Mouse (Mus musculus) brain, adult 10 weeks (tissue): ENCODE results near the gene Slc43a2. TPM values are rescaled to one million over a fixed set of nuclear protein-coding genes. Genes with fewer than 3 reads are reported as not detected.

Experiments used
- polyA plus RNA-seq: library from polyadenylated mRNA; stranded (reverse); fragments of 350-450 nt; fragmentation: Illumina TruSeq; extraction: RNeasy Lipid Tissue Mini Kit (QIAGEN cat#74804); gene quantifications from one replicate; pipeline ENCODE4 v1.2.3, GENCODE M21; 2015; ENCODE audit warnings: low read depth, low replicate concordance

Gene Slc43a2
- 23.8 TPM for polyA plus RNA-seq

GRCm38 (mm10) chr11:75531469-75532242 lies at the start of gene Slc43a2:
Slc43a2 (plus strand) TSS chr11:75531694.

GRCm38 (mm10) chr11:75486601-75487285 lies 44.8 kb upstream of the Slc43a2 start, which contains the start of gene Prpf8:
Prpf8 (plus strand) TSS chr11:75486816.

GRCm38 (mm10) chr11:75509741-75510626 lies 21.5 kb upstream of the Slc43a2 start, which contains the start of gene Rilp:
Rilp (plus strand) TSS chr11:75510094.

DNA sequence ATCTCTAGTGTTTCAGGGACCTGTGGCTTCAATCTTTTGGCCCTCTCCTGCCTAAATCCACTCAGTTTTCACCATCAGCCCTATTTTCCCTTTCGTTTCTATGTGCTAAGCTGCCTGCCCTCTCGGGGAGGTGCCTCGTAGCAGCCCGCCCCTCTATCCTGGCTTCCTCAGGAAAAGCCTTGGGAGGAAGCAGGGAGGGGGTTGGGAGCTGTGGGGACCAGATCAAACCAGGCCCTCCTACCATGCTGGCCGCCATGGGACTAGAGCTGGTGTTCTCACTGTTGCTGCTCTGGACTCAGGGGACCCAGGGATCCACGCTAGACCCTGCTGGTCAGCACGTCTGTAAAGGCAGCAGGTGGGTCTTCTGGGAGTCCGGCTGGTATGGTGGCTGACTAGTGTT lies 18.2 kb upstream of the Slc43a2 start, which contains the start of gene Scarf1:
Scarf1 (plus strand) TSS at position 205 of the 400 bp plus-strand sequence.

DNA sequence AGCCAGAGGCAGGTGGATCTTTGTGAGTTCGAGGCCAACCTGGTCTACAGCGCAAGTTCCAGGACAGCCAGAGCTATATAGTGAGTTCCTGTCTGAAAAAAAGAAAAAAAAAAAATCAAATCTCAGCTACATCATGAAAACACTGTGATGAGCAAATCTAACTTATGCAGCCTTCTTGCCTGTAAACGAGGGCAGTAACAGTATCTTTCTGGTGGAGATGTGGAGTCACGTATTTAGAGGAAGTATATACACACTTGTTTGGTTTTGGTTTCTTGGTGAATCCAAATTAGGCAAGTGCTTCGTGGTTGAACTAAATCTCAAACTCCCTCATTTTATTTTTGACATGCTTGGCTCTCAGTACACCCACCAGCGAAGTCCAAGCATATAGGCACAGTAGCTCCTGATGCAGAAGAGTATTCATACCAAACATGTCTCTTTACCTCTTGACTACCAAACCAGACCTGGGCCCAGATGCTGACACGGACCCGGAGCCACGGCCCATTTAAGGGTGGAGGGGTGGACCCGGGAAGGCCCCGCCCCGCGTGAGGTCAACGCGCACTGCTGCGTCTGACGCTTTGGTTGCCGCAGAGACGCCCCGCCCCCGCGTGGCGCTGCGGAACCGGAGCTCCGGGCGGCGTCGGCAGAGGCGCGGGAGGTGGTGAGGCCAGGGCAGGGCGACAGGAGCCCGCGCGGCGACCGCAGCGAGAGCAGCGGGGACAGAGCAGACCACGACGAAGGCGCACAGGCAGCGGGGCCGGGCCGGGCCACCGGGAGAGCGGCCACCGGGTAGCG lies 56.2 kb downstream of the Slc43a2 start, which contains the start of gene Pitpna:
Pitpna (plus strand) TSS at position 605 of the 792 bp plus-strand sequence.

Other genes starting within 250 kb of the Slc43a2 start
- 56.3 TPM for gene Rpa1, start 183.4 kb upstream of the Slc43a2 start, polyA plus RNA-seq
- 8.3 TPM for gene Smyd4, start 183.3 kb upstream of the Slc43a2 start, polyA plus RNA-seq
- 18.2 TPM for gene Serpinf1, start 109.0 kb upstream of the Slc43a2 start, polyA plus RNA-seq
- 0.34 TPM for gene Serpinf2, start 92.1 kb upstream of the Slc43a2 start, polyA plus RNA-seq
- gene Wdr81, start 77.0 kb upstream of the Slc43a2 start, polyA plus RNA-seq: 10.1 TPM
- gene Tlcd2, start 70.0 kb upstream of the Slc43a2 start, polyA plus RNA-seq: 1.2 TPM
- 68.6 TPM for gene Prpf8, start 44.9 kb upstream of the Slc43a2 start, polyA plus RNA-seq
- 1.1 TPM for gene Rilp, start 21.6 kb upstream of the Slc43a2 start, polyA plus RNA-seq
- 1.3 TPM for gene Scarf1, start 18.2 kb upstream of the Slc43a2 start, polyA plus RNA-seq
- gene Pitpna, start 56.4 kb downstream of the Slc43a2 start, polyA plus RNA-seq: 282 TPM
- gene Inpp5k, start 99.3 kb downstream of the Slc43a2 start, polyA plus RNA-seq: 39.6 TPM
- 12.5 TPM for gene Myo1c, start 118.8 kb downstream of the Slc43a2 start, polyA plus RNA-seq
- gene Crk, start 147.6 kb downstream of the Slc43a2 start, polyA plus RNA-seq: 122 TPM
- 1,053 TPM for gene Ywhae, start 201.2 kb downstream of the Slc43a2 start, polyA plus RNA-seq